In genomic region chr14:57705075-57705474, GRCm38 (mm10) we compare ENCODE assay signal across 27 mouse cellular contexts. TPM values are rescaled to one million over a fixed set of nuclear protein-coding genes. Genes with fewer than 3 reads are reported as not detected.
A peak's percentile ranks its signal among the peaks of the same experiment; 100 is the strongest.
DNase-seq lines count a peak whose midpoint lies in the region; TF ChIP-seq lines count a peak whose summit lies in the region.
"Had no signal": no experiment of that assay in that cellular context is flagged by ENCODE, and none has a peak within 500 bp of the region (broad histone marks: within the 10 kb centered on the region; RNA-seq: fewer than 3 reads in every experiment).

No protein-coding gene starts in this region.

- intact Hi-C loops in heart, adult 2 months (cut with DNase I): no loop called here

- H3K4me3 ChIP-seq in heart, adult 2 months: no peak overlapping the region
- no peak overlapping the region for H3K4me3 ChIP-seq in lung, adult 2 months (replicated peaks; ENCODE audit: extremely low read depth, low read depth, low read length)
- H3K4me3 ChIP-seq: embryonic facial prominence, embryonic 13.5 days; embryonic facial prominence, embryonic 15.5 days; erythroblast, embryonic 14.5 days; forebrain, embryonic 10.5 days; forebrain, embryonic 12.5 days had no signal

- H3K27ac ChIP-seq in heart, adult 2 months: peak overlapping the region; percentile 77
- H3K27ac ChIP-seq: embryonic facial prominence, embryonic 13.5 days; embryonic facial prominence, embryonic 15.5 days; forebrain, embryonic 12.5 days had no signal

- H3K36me3 ChIP-seq in heart, adult 2 months (ENCODE audit: control insufficient read depth, insufficient read depth, low read length): peaks cover 18% of the 10 kb centered on the region

- TF ChIP-seq EP300 in heart, adult 2 months (IDR thresholded peaks at IDR 0.05; ENCODE audit: insufficient read depth, low read depth, low read length): no peak

- H3K79me2 ChIP-seq in heart, adult 2 months (replicated peaks; ENCODE audit: control insufficient read depth, insufficient read depth, low read length): peaks cover 6% of the 10 kb centered on the region

- TF ChIP-seq CTCF in heart, adult 2 months (IDR thresholded peaks at IDR 0.05): no peak
- no peak for TF ChIP-seq CTCF in lung, adult 2 months (IDR thresholded peaks at IDR 0.05; ENCODE audit: insufficient read depth, low read length)

- peaks cover 31% of the 10 kb centered on the region for H3K4me1 ChIP-seq in heart, adult 2 months (ENCODE audit: control insufficient read depth, insufficient read depth, low read length)
- H3K4me1 ChIP-seq in lung, adult 2 months (ENCODE audit: control insufficient read depth, insufficient read depth, low read length): peaks cover 34% of the 10 kb centered on the region

- no peak for TF ChIP-seq POLR2A in heart, adult 2 months (IDR thresholded peaks at IDR 0.05; ENCODE audit: insufficient read depth, low read depth, low read length)
- no peak for TF ChIP-seq POLR2A in lung, adult 2 months (IDR thresholded peaks at IDR 0.05; ENCODE audit: borderline replicate concordance, extremely low read depth, low read depth, low read length)

- no peaks in the 10 kb centered on the region for H3K27me3 ChIP-seq in heart, adult 2 months (ENCODE audit: control insufficient read depth, insufficient read depth, low read length)
- H3K27me3 ChIP-seq: embryonic facial prominence, embryonic 13.5 days; embryonic facial prominence, embryonic 15.5 days; forebrain, embryonic 12.5 days had no signal

- DNase-seq in heart, adult 2 months: no peak
- DNase-seq in heart, adult 9 months (ENCODE audit: low spot score in 2 of 2): no peak
- DNase-seq in lung, adult 2 months: peak; percentile 13
- DNase-seq in lung, postnatal 10 days: no peak
- DNase-seq: adrenal gland, adult 2 months; adrenal gland, postnatal 10 days; adrenal gland, postnatal 25 days; cerebellum, adult 11 months; cerebellum, adult 18-20 months; cerebellum, adult 8-10 months; cerebellum, adult 9-11 months; cerebellum, postnatal 14 days; cerebellum, postnatal 36 days; embryo, embryonic 11 days had no signal

- WGBS in heart, adult 2 months: 84% methylated on average over 4 of the region's 4 CpGs
- WGBS in lung, adult 2 months: 67% methylated on average over 4 of the region's 4 CpGs

- H3K9ac ChIP-seq in heart, adult 2 months (ENCODE audit: low read depth, low read length): no peak overlapping the region
- H3K9ac ChIP-seq: embryonic facial prominence, embryonic 13.5 days; embryonic facial prominence, embryonic 15.5 days; forebrain, embryonic 12.5 days had no signal

RNA-seq across cellular contexts. Expression of gene Xpo4, which starts 39.8 kb away (rescaled TPM):
- 10 to 100 TPM; 10.9 to 12.7 TPM for total RNA-seq in heart, adult 2 months (2021)
- 2.8 and 6.4 TPM in 2 replicates for polyA plus RNA-seq in heart, adult 2 months (2012; rRNA removed)
- polyA plus RNA-seq in lung, adult 2 months (2012; rRNA removed): 2.3 and 3.8 TPM in 2 replicates

RNA-seq across cellular contexts. Expression of gene Gm49361, which starts 40.8 kb away (rescaled TPM):
- 1 to 10 TPM; 1.9 to 2.2 TPM for total RNA-seq in heart, adult 2 months (2021)
- not detected in 2 replicates for polyA plus RNA-seq in heart, adult 2 months (2012; rRNA removed)
- polyA plus RNA-seq in lung, adult 2 months (2012; rRNA removed): 2.2 TPM in 1 of 2 replicates, not detected in the other
- total RNA-seq: adrenal gland, postnatal 25 days; common myeloid progenitor, adult 5-6 weeks; ES-E14; MEL had no signal
- polyA plus RNA-seq: adrenal gland, adult 2 months; brain, embryonic 14.5 days; C2C12; embryonic facial prominence, embryonic 11.5 days; embryonic facial prominence, embryonic 13.5 days; embryonic facial prominence, embryonic 15.5 days; forebrain, embryonic 10.5 days; forebrain, embryonic 12.5 days; forebrain, embryonic 14.5 days; forebrain, embryonic 16.5 days had no signal

RNA-seq across cellular contexts. Expression of gene Lats2, which starts 53.1 kb away (rescaled TPM):
- total RNA-seq in heart, adult 2 months (2021): 10 to 100 TPM; 30.1 to 31.2 TPM
- polyA plus RNA-seq in heart, adult 2 months (2012; rRNA removed): 18.6 and 22.8 TPM in 2 replicates
- polyA plus RNA-seq in lung, adult 2 months (2012; rRNA removed): 85.5 and 111 TPM in 2 replicates
